Mouse (Mus musculus) megakaryocyte, embryonic 14.5 days (primary cell): Measurements from ENCODE around the gene Cetn3.

Experiments
- FLI1 ChIP-seq: IDR thresholded peaks from 2 replicates; pipeline ENCODE4 v1.6.1; 2012; ENCODE audit warnings: low read length, inconsistent platforms, mixed read lengths
- GATA1 ChIP-seq: IDR thresholded peaks from 3 replicates; pipeline ENCODE4 v1.6.1; 2012; ENCODE audit warnings: mixed read lengths, low read length, inconsistent platforms, borderline replicate concordance

GRCm38 (mm10) chr13:81828486-81828885, 45.6 kb downstream of the Cetn3 start:
- TF ChIP-seq GATA1 (no peak), FLI1 (no peak)
